Mouse (Mus musculus): ENCODE results near the gene Syt9.

DNA sequence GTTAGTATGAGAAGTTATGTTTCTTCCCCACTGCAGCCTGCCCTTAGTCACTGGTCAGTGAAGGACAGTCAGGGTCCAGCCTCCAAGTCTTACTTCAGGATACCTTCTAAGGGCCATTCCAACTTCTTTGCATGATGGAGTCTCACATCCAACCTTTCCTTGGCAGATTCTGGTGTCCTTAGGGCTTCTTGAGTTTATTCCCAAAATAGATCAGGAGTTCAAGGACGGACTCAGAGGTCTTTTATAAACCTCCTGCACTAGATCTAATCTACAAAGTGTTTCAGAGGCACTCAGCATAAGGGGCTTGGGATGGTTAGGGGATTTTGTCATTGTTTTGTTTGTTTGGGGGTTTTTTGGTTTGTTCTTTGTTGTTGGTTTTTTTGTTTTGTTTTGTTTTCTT is 30.3 kb upstream of the Syt9 start:
- no peak for TF ChIP-seq CTCF (IDR thresholded peaks at IDR 0.05; ENCODE audit: low read depth, low read length)
- TF ChIP-seq GATA1 (IDR thresholded peaks at IDR 0.05; ENCODE audit: borderline replicate concordance, low read length), result no peak
- TF ChIP-seq POLR2AphosphoS5 (IDR thresholded peaks at IDR 0.05; ENCODE audit: insufficient replicate concordance, low read depth, low read length), result no peak
- TF ChIP-seq TAL1 (conservative IDR thresholded peaks at IDR 0.05; ENCODE audit: low read depth, low read length), result no peak
- no peak for TF ChIP-seq GATA2 (IDR thresholded peaks at IDR 0.05; ENCODE audit: borderline replicate concordance, low read depth, low read length)
